Mouse (Mus musculus): ENCODE measurements around the gene Krt90.

- TF ChIP-seq EP300 (IDR thresholded peaks at IDR 0.05; ENCODE audit: low read depth) (no peak), CTCF (IDR thresholded peaks at IDR 0.05; ENCODE audit: low read depth) (no peak)
These were observed 25.5 kb upstream of the Krt90 start for GRCm38 (mm10) chr15:101588216-101588615.
